19 mouse cellular contexts compared by ENCODE assay signal in genomic region chr4:129933696-129934095, GRCm38 (mm10). TPM values are rescaled to one million over a fixed set of nuclear protein-coding genes. Genes with fewer than 3 reads are reported as not detected.
DNase-seq lines count a peak whose midpoint lies in the region; ATAC-seq and TF ChIP-seq lines count a peak whose summit lies in the region.
"Had no signal": no experiment of that assay in that cellular context is flagged by ENCODE, and none has a peak within 500 bp of the region (broad histone marks: within the 10 kb centered on the region; RNA-seq: fewer than 3 reads in every experiment).

No protein-coding gene starts in this region.

- no peaks in the 10 kb centered on the region; the same call in 1 of the 2 replicates for H3K4me1 ChIP-seq in forebrain, postnatal 0 days (ENCODE audit: insufficient read depth)
- peaks cover 4% of the 10 kb centered on the region; the same call in 1 of the 2 replicates for H3K4me1 ChIP-seq in forebrain, embryonic 16.5 days (replicated peaks; ENCODE audit: control insufficient read depth, insufficient read depth, low read length)
- H3K4me1 ChIP-seq in cortical plate, adult 2 months (ENCODE audit: control insufficient read depth, insufficient read depth, low read length) = no peaks in the 10 kb centered on the region; the same call in 1 of the 2 replicates
- H3K4me1 ChIP-seq in midbrain, embryonic 15.5 days = peaks cover 14% of the 10 kb centered on the region

- H3K9me3 ChIP-seq in forebrain, postnatal 0 days (ENCODE audit: low read length) = no peaks in the 10 kb centered on the region
- H3K9me3 ChIP-seq in forebrain, embryonic 16.5 days (ENCODE audit: control insufficient read depth, low read length) = no peaks in the 10 kb centered on the region
- no peaks in the 10 kb centered on the region for H3K9me3 ChIP-seq in midbrain, embryonic 15.5 days
- H3K9me3 ChIP-seq: embryonic facial prominence, embryonic 12.5 days had no signal

- no peaks in the 10 kb centered on the region for H3K27me3 ChIP-seq in forebrain, postnatal 0 days (ENCODE audit: insufficient read depth, low read length)
- no peaks in the 10 kb centered on the region for H3K27me3 ChIP-seq in forebrain, embryonic 16.5 days (replicated peaks; ENCODE audit: control insufficient read depth, insufficient read depth, low read length)
- 0 out of 2 replicates have a peak, but pooled peaks cover 4% of the 10 kb centered on the region for H3K27me3 ChIP-seq in midbrain, embryonic 15.5 days (replicated peaks)
- H3K27me3 ChIP-seq: embryonic facial prominence, embryonic 12.5 days had no signal

- peak; percentile 42 for ATAC-seq in forebrain, postnatal 0 days
- ATAC-seq in forebrain, embryonic 16.5 days = no peak
- ATAC-seq in midbrain, embryonic 15.5 days (replicated peaks) = no peak
- ATAC-seq: lung, postnatal 0 days had no signal

- peak overlapping the region; percentile 50 for H3K27ac ChIP-seq in forebrain, postnatal 0 days (ENCODE audit: low read depth, low read length)
- H3K27ac ChIP-seq in forebrain, embryonic 16.5 days (ENCODE audit: low read length) = no peak overlapping the region
- peak overlapping the region; percentile 43 for H3K27ac ChIP-seq in cortical plate, adult 2 months (ENCODE audit: insufficient read depth, low read length)
- peak overlapping the region; percentile 34; the same call in 1 of the 2 replicates for H3K27ac ChIP-seq in midbrain, embryonic 15.5 days
- H3K27ac ChIP-seq: embryonic facial prominence, embryonic 12.5 days; limb, embryonic 13.5 days; liver, embryonic 14.5 days; stomach, postnatal 0 days had no signal

- WGBS in forebrain, postnatal 0 days = 59% methylated on average over 14 of the region's 14 CpGs
- WGBS in forebrain, embryonic 16.5 days = 69% methylated on average over 14 of the region's 14 CpGs
- WGBS in midbrain, embryonic 15.5 days = 69% methylated on average over 14 of the region's 14 CpGs

- peak; percentile 22 for DNase-seq in forebrain, postnatal 0 days
- peak; percentile 36 for DNase-seq in layer of hippocampus, adult 11-12 months (ENCODE audit: low spot score)
- no peak for DNase-seq in layer of hippocampus, adult 9-10 months (ENCODE audit: low spot score)
- DNase-seq in thymus, postnatal 0 days (ENCODE audit: low spot score) = no peak
- DNase-seq: adrenal gland, adult 8-10 months; thymus, postnatal 36 days had no signal

- no peak overlapping the region for H3K4me3 ChIP-seq in forebrain, postnatal 0 days (ENCODE audit: low read depth, low read length)
- no peak overlapping the region for H3K4me3 ChIP-seq in forebrain, embryonic 16.5 days (replicated peaks; ENCODE audit: low read length)
- H3K4me3 ChIP-seq in cortical plate, adult 2 months (ENCODE audit: insufficient read depth, low read length) = 0 out of 2 replicates have a peak overlapping the region, but pooled peaks have one; percentile 3
- H3K4me3 ChIP-seq in midbrain, embryonic 15.5 days = no peak overlapping the region
- H3K4me3 ChIP-seq: embryonic facial prominence, embryonic 12.5 days; limb, embryonic 13.5 days had no signal

- H3K4me2 ChIP-seq in forebrain, postnatal 0 days (ENCODE audit: low read depth) = no peak overlapping the region
- H3K4me2 ChIP-seq in forebrain, embryonic 16.5 days (ENCODE audit: low read length) = no peak overlapping the region
- no peak overlapping the region; the same call in 1 of the 2 replicates for H3K4me2 ChIP-seq in midbrain, embryonic 15.5 days
- H3K4me2 ChIP-seq: embryonic facial prominence, embryonic 12.5 days; heart, embryonic 11.5 days; limb, embryonic 13.5 days had no signal

- H3K36me3 ChIP-seq in forebrain, postnatal 0 days (ENCODE audit: insufficient read depth) = no peaks in the 10 kb centered on the region
- no peaks in the 10 kb centered on the region for H3K36me3 ChIP-seq in forebrain, embryonic 16.5 days (ENCODE audit: control insufficient read depth, insufficient read depth)
- H3K36me3 ChIP-seq in midbrain, embryonic 15.5 days (replicated peaks) = no peaks in the 10 kb centered on the region
- H3K36me3 ChIP-seq: embryonic facial prominence, embryonic 12.5 days; limb, embryonic 13.5 days had no signal

- H3K9ac ChIP-seq in forebrain, postnatal 0 days = 0 out of 2 replicates have a peak overlapping the region, but pooled peaks have one; percentile 10
- H3K9ac ChIP-seq in forebrain, embryonic 16.5 days (replicated peaks; ENCODE audit: low read depth, low read length) = no peak overlapping the region
- H3K9ac ChIP-seq in midbrain, embryonic 15.5 days = no peak overlapping the region
- H3K9ac ChIP-seq: embryonic facial prominence, embryonic 12.5 days; limb, embryonic 13.5 days; liver, embryonic 14.5 days had no signal

- TF ChIP-seq POLR2A in cortical plate, adult 2 months (IDR thresholded peaks at IDR 0.05; ENCODE audit: extremely low read depth, insufficient read depth, low read length) = no peak

- no peak for TF ChIP-seq CTCF in forebrain, postnatal 0 days (IDR thresholded peaks at IDR 0.05; ENCODE audit: low read depth)
- no peak for TF ChIP-seq CTCF in cortical plate, adult 2 months (IDR thresholded peaks at IDR 0.05; ENCODE audit: extremely low read depth, insufficient read depth, low read length)

RNA-seq across cellular contexts. Expression of gene Spocd1, which starts 4.6 kb away (rescaled TPM):
- total RNA-seq in forebrain, postnatal 0 days (2014; rRNA removed) = not detected in 2 replicates
- 0.05 TPM in 1 of 2 replicates, not detected in the other for polyA plus RNA-seq in forebrain, postnatal 0 days (2015; fragmentation: Nextera tagmentation; extraction: Ambion mirVana)
- not detected in 2 replicates for polyA plus RNA-seq in forebrain, embryonic 16.5 days (2015; fragmentation: Nextera tagmentation; extraction: Ambion mirVana)
- polyA plus RNA-seq in cortical plate, adult 2 months (2012; rRNA removed) = 0.13 and 0.28 TPM in 2 replicates
- polyA plus RNA-seq in midbrain, embryonic 15.5 days (2015; fragmentation: Nextera tagmentation; extraction: Ambion mirVana) = not detected in 2 replicates
- 0.05 and 0.06 TPM in 2 replicates for polyA plus RNA-seq in thymus, postnatal 0 days (2015; fragmentation: Nextera tagmentation; extraction: Ambion mirVana)
- total RNA-seq: neutrophil, adult 5-6 weeks had no signal
- polyA plus RNA-seq: gonadal fat pad, adult 2 months; kidney, embryonic 14.5 days; large intestine, adult 2 months; lung, postnatal 0 days; stomach, postnatal 0 days had no signal

RNA-seq across cellular contexts. Expression of gene Adgrb2, which starts 51.0 kb away (rescaled TPM):
- total RNA-seq in forebrain, postnatal 0 days (2014; rRNA removed) = 195 and 216 TPM in 2 replicates
- 15.8 and 18.3 TPM in 2 replicates for polyA plus RNA-seq in forebrain, postnatal 0 days (2015; fragmentation: Nextera tagmentation; extraction: Ambion mirVana)
- 9.6 and 12.2 TPM in 2 replicates for polyA plus RNA-seq in forebrain, embryonic 16.5 days (2015; fragmentation: Nextera tagmentation; extraction: Ambion mirVana)
- 306 and 345 TPM in 2 replicates for polyA plus RNA-seq in cortical plate, adult 2 months (2012; rRNA removed)
- polyA plus RNA-seq in midbrain, embryonic 15.5 days (2015; fragmentation: Nextera tagmentation; extraction: Ambion mirVana) = 19.4 and 23.6 TPM in 2 replicates
- 0.17 and 0.36 TPM in 2 replicates for polyA plus RNA-seq in thymus, postnatal 0 days (2015; fragmentation: Nextera tagmentation; extraction: Ambion mirVana)
- total RNA-seq: neutrophil, adult 5-6 weeks had no signal

Comparison
In these comparisons a context has a peak if more than half of its experiments do, and no peak if none do; other contexts are left out.
1. DNase-seq: peak in forebrain, postnatal 0 days (single experiment) and layer of hippocampus, adult 11-12 months (single experiment); none in layer of hippocampus, adult 9-10 months (single experiment) and thymus, postnatal 0 days (single experiment).
2. RNA of gene Adgrb2, which starts 51.0 kb away (polyA plus RNA-seq): 306 to 345 TPM in cortical plate, adult 2 months; 19.4 to 23.6 TPM in midbrain, embryonic 15.5 days, 15.8 to 18.3 TPM in forebrain, postnatal 0 days, 9.6 to 12.2 TPM in forebrain, embryonic 16.5 days and 0.17 to 0.36 TPM in thymus, postnatal 0 days; every median in the first group is over 10 times any median in the second.